Mouse (Mus musculus) frontal cortex, postnatal 14 days (tissue): ENCODE results near the gene Atp5h.
"Not testable (repeated sequence)": the region's sequence is repeated elsewhere in the genome, so short reads cannot be mapped to it uniquely, and the experiment has no call there.

Experiments
- DNase-seq, 2 experiments: peaks; one replicate each; pipeline ENCODE4 v3.0.0; 2022; ENCODE audit warnings: low spot score in 2 of 2

Gene Atp5h

DNA sequence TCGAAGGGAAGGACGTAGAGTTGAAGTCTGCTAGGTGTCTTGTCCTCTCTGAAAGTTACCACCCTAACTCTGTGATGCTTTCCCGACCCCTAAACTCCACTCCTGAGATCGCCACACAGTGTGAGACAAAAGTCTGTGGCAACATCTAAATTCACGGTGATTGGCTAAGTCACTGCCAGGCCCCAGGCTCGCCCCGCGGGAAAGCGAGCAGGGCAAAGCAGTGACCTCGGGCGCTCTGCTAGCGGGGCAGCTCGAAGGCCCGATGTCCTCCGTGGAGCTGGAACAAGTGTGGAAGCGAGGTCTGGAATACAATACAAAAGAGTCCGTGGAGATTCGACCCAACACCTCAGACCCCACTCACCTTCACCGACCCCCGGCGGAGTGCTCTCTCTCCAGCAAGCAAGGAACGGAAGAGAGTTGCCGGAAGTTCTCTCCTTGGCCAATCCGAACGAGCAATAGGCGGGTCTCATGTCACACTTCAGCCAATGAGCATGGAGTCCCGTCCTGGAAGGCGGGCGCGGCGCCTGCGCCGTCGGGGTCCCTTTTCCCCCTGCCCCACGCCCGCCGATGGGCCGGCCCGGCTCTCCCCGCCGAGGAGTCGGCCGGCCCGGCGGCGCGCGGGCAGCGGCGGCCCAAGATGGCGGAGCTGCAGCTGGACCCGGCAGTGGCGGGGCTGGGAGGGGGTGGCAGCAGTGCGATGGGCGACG, at the start of gene Atp5h, which contains the start of gene Kctd2:
Gene Atp5h (minus strand): TSS at position 432 of the 707 bp plus-strand sequence.
Gene Kctd2 (plus strand): TSS at position 598 of the 707 bp plus-strand sequence.
- DNase-seq: peak; percentile 92 to 93

DNA sequence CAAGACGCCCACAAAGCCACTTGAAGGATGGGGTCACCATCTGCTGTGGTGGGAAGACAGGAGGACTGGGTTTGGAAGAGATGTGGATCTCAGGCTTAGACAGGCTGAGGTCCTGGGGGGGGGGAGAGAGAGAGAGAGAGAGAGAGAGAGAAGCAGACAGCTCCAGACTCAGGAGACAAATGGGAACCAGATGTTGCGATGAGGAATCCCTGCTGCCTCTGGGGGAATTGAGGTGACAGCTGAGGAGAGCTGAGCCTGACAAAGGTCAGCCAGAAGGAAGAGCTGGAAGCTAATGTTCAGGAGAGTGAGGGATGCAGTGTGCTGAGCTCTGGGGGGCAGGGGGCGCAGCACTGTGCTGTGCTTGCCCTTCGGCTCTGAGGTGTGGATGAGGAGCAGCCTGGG, 47.5 kb upstream of the Atp5h start:
- DNase-seq: no peak

DNA sequence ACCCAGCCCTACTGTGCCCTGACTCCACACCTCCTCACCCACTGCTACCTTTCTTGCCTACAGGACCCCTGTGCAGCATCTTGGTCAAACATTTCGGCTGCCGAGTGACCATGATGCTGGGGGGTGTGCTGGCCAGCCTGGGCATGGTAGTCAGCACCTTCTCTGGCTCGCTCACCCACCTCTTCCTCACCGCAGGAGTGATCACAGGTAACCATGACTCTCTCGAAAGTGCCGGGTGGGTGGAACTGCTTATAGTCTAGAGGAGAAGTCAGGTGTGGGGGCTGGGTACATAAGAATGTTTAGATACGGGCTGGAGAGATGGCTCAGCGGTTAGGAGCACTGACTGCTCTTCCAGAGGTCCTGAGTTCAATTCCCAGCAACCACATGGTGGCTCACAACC, 45.1 kb upstream of the Atp5h start:
- no peak for DNase-seq

DNA sequence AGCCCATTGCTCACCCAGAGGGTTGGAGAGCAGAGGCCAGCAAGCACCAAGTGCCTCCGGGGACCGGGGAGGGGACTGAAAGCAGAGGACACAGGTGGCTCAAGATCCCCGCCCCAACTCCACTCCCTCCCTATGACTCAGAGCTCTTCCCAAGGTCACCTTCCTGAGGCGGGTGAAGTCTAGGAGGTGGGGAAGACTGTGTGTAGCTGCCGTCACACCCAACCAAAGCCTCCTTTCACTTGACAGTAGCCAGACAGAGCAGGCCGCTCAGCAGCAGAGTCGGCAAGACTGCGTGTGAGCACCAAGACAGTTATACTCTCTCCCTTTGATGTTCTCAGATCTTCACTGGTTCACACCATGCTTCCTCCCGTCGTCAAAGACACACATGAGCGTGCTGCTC, 43.6 kb upstream of the Atp5h start:
- DNase-seq: no peak

DNA sequence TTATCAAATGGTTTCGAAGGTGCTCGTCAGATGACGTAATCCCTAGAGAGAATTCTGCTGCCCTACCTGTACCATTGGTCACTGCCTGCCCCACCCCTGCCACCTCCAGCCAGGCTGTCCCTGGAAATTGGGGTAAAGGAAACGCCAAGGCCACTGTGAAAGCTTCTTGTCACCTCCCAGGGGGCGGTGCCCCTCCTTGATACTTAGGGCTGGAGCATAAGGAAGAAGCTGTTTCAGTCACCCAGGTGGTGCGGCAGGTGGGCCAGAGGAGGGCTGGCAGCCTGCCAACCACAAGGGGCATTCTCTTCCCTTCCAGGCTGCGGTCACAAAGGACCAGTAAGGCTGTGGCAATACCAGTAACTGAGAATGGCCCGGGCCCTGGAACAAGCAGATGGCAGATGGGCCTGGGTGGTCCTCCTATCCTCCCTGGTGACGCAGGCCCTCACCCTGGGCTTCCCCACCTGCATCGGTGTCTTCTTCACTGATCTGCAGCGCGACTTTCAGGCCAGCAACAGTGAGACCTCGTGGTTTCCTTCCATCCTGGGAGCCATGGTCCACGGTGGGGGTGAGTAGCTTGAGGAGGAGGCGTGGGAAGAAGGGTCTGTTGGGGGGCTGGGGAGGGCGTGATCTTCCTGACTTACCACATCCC, 42.6 kb upstream of the Atp5h start, which contains the start of gene Slc16a5:
Gene Slc16a5 (plus strand): TSS at position 232 of the 649 bp plus-strand sequence.
- no peak for DNase-seq

DNA sequence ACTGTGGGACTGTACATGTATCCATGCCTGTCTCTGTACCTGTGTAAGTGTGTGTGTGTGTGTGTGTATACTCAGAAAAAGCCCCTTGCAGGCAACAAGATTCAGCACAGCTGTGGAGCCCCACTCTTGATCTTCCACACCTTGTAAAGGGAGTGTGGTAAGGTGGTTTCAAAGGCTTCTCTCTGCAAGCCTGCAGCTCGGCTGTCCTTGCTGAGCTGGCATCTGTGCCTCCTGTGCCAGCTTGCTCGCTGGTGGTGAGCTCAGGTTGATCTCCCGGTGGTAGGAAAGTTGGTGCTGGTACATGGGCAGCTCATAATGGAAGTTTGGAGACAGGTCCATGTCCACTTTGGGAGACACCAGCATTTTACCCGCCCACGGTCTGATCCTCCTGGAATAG, 42.1 kb upstream of the Atp5h start:
- no peak for DNase-seq

DNA sequence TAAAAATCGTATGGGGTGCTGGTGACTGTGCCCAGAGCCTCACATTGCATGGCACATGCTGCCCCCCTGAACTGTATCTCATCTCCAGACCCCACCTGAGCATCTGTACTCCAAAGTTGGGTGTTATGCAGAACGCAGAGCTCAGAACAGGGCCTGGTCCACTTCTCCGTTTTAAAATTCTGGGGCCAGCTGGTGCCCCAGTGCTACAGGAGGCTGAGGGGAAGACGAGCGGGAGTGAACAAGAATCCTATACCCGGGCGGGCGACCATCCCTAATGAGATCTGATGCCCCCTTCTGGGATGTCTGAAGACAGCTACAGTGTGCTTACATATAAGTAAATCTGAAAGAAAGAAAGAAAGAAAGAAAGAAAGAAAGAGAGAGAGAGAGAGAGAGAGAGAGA, 41.2 kb upstream of the Atp5h start:
- no peak for DNase-seq

DNA sequence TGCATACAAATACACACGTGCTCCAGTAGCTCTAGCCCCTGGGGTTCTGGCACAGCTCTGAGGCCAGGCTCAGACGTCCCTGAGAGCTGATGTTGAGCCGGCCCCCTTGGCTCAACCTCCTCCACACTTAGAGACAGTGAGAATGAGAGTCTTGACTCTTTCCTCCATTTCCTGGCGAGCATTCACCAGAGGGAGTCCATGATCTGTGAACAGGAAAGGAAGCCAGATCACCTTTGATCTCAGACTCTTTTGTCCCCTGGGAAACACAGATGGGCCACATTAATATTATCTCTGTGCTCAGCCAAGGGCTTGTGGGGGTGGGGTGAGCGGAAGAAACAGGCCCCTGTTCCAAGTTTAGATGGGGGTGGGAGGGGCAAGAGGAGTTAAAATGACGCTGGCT, 37.6 kb upstream of the Atp5h start:
- no peak for DNase-seq

DNA sequence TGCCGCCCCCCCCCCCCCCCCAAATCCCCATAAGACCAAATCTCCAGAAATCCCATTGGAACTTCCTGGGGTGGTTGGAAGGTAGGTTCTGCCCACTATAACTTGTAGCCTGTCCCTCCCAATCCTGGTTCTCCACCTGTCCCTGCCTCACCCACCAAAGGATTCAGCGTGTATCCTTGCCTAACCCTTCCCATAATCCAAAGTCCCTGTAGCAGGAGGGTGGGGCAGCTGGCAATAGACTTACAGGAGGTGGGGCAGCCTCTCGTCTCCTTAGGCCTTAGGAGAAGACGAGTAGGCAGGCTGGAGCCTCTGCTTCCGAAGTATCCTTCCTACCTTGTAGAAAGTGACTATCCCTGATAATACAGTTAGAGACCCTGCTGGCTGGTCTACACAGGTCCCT, 36.4 kb upstream of the Atp5h start:
- no peak for DNase-seq

DNA sequence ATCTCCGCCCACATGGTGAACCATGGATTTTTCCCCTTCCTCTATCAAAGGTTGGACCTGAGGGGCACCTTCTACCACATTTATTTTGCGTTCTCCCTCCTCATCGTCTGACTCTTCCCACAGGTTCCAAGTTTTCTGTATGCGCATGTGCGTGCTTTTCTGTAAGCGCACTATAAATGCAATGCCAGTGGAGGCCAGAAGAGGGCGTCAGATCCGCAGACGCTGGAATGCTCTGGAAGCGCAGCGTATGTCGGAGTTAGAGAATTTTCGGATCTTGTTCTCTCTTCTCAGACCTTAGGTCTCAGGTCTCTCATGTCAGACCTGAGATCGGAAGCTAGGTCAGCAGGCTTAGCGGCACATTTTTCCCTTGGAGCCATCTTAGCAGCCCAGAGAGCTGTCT, 35.9 kb upstream of the Atp5h start:
- no peak for DNase-seq

DNA sequence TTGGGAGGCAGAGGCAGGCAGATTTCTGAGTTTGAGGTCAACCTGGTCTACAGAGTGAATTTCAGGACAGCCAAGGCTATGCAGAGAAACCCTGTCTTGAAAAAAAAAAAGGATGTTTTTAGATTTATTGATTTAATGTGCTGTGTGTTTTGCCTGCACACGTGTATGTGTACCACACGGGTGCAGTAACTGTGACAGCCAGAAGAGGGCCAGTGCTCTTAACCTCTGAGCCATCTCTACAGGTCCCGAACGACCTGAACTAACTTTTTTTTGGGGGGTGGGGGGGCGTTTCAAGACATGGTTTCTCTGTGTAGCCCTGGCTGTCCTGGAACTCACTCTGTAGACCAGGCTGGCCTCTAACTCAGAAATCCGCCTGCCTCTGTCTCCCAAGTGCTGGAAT, 35.1 kb upstream of the Atp5h start:
- DNase-seq: not testable (repeated sequence)

DNA sequence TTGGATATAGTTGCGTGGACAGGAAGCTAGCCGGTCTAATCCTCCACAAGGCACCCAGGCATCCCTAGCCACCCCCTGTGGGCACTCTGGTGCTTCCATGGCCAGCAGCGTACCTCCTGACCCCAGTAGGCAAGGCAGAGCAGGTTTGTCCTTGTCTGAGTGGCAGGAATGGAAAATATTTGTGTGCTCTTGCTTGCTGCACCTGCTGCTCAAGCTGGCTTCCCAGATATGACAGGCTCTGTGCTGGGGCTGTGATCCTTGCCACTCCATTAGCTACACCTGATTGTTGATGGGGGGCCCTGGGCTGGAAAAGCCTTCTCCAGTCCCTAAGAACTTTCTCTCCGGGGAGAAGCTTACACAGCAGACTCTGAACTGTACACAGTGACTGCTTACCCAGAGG, 33.5 kb upstream of the Atp5h start:
- no peak for DNase-seq

DNA sequence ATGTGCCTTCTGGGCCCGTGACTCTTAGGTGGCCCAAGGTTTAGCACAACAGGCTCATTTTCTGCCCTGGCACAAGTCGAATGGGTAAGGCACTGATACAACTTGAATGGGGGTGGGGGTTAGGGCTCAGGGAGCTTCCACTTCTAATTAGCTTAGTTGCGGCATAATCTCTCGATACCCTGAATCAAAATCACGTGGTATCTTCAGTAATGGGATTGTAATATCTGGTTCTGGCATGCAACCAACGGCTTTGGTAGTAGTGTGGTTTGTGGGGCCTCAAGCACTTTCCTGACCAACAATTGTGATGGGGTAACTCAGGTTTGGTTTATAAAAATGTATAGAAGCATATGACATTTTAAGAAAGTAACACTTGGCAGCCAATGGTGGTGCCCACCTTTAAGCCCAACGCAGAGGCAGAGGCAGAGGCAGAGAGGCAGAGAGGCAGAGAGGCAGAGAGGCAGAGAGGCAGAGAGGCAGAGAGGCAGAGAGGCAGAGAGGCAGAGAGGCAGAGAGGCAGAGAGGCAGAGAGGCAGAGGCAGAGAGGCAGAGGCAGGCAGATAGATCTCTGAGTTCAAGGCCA, 32.6 kb upstream of the Atp5h start:
- DNase-seq: no peak

DNA sequence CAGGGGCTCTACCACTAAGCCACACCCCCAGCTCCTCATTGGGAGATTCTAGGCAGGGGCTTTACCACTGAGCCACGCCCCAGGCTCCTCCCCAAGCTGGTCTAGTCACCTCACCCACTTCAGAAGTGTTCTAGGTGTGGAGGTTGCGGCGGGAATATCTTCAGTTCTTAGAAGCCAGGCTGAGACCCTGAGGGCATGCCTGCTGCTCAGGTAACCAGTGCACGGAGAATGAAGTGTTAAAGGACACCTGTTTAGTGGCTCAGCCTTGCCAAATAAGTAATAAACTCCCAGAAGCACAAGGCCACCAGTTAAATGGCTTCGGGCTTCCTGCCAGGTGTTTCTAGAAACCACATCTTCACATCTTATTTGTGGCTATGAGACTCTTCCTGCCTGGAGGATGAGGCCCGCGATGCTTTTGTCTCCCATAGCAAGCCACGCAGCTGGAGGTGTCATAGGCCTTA, 32.0 kb upstream of the Atp5h start:
- DNase-seq: no peak

DNA sequence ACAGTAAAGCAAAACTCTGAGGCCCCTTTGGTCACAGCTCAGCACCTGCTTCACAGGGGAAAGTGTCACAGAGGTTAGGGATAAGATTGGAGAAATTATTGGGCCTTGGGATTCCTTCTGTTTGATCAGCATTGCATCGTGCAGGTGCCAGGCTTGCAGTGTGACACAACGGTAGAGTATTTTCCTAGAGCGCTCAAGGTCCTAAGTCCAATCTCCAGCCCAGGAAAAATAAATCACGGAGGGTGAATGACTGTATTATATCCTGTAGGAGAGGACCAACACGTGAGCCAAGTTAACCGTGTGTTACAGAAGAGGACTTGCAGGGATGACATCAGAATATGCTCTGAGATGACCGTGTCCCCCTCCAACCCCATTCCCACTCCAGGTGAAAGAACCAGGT, 30.4 kb upstream of the Atp5h start:
- DNase-seq: no peak

DNA sequence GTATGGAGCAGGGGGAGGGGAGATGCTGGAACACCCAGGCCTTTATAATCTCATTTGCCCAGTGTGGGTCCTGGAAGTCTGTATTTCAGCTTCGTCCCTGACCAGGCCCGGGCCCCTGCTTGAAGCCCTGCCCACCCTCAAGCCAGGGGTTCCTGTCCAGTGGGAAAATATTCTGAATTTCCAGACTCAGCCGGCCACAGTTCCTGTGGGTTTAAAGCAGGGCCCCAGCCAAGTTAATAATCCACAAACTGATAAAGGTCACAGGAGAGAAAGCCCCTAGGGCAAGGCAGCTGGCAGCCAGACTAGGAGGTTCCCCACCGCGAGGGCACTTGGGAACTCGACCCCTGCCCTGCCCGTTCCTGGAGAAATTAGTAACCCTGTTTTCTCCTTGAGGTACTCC, 29.2 kb upstream of the Atp5h start:
- no peak for DNase-seq

DNA sequence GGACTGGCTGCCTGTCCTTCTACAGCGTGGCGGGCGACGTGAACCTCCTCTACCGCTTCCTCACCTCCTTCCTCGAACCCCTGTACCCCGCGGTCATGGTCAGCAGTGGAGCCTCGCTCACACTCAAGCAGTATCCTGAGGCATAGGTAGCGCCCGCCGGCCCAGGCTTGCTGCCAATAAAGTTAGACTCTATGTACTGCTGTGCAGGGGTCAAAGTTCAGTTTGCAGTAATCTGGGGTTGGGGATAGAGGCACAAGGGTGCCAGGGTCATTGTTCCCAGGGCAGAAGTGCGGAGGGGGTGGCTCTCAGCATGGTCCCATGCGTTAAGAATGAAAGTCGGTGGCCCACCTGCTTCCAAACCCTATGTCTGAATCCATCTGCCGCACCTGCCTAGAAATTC, 28.3 kb upstream of the Atp5h start:
- no peak for DNase-seq

DNA sequence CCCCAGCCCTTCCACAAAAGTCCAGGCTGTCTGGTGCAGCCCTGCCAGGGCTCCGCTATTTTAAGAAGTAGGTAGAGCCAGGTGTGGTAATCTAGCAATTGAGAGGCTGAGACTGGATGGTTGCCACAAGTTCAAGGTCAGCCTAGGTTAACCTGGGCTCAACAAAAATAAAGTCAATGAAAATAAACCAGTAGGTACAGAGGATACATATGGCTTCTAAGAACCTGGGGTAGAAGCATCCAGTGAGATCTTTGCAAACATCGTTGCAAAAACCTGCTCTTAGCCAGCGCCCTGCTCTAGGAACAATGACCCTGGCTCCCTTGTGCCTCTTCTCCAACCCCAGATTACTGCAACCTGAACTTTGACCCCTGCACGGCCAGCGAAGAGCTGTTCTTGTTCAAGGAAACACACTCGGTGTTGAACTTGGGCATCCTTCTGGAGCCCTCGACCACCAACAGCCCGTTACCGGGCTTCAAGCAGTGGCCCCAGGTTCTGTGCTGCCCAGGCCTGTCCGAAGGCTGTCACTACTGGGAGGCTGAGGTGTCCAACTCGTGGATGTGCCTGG, 27.6 kb upstream of the Atp5h start:
- no peak for DNase-seq

DNA sequence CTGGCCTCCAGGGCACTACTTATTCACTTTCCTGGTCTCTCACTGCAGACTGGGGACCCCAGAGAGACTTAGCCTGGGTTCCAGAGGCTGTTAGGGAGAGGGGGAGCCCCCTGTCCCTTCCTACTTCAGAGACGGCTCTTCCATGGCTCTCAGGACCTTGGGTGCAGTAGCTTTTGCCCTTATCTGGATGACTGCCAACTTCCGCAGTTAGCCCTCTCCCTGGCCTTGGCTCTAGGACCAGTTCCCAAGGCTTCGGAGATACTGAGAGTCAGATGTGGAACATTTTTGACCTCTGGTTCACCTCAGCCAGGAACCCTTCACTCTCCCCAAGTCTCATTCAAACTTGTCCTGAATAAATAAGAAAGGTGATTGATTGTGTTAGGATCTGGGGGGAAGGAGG, 27.1 kb upstream of the Atp5h start:
- no peak for DNase-seq

DNA sequence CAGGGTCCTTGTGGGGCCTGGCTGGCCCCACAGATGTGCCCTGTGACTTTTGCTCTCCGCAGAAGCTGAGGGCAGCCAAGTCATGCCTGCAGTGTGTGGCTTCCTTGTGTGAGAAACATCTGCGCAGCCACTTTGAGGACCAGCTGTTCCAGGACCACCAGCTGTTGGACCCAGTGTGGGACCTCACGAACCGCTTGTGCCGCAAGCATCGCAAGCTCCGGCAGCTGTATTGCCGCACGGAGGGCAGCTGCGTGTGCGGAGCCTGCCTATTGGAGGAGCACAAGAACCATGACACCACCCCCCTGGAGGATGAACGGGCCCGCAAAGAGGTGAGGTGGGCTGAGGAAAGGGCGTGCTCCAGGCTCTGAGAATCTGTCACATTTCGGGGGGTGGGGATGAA, 21.7 kb upstream of the Atp5h start:
- DNase-seq: no peak

DNA sequence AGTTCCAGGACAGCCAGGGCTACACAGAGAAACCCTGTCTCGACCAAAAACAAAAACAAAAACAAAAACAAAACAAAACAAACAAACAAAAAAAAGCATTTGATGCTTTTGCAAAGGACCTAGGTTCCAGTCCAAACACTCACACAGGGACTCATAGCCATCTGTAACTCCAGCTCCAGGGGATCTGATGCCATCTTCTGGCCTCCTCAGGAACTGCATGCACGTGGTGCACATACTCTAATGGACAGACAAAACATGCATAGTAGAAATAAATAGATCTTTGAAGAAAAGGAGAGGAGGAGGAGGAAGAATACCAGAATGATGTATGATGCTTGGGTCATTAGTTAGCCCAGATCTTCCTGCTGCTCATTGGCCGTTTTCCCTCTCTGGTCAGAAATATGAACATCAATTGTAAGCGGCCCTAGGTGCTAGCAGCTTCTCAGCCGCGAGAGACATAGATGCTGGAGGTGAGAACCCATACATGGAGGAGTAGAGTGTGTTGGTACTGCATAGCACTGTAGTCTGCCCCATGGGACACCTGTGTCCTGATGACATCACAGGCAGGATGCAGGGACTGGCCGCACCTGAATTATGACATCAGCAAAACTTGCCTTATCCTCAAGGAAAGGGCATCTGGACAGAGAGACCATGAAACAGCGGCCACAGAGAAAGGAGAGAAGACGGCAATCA, 20.3 kb upstream of the Atp5h start, which contains the start of gene Trim80:
Gene Trim80 (plus strand): TSS at position 640 of the 690 bp plus-strand sequence.
- DNase-seq: no peak

DNA sequence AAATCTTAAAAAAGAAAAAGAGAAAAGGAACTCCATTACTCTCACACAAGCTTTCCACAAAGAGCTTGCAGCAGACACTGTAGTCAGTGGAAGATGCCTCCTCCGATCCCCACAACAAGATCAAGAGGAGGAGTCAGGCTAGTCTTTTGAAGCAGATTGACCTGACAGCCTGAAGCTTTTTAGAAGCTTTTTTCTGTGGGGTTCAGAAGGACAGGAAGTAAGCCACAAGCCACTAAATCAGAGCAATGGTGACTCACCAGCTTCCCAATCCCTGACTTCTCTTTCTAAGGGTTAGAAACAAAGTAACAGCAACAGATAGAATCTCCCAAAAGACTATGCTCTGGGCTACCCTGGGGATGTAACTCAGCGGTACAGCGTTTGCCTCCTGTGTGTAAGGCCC, 19.6 kb upstream of the Atp5h start:
- no peak for DNase-seq
